7 mouse cellular contexts compared by ENCODE assay signal in genomic region chr14:118473831-118474193, GRCm38 (mm10).
A peak's percentile ranks its signal among the peaks of the same experiment; 100 is the strongest.
DNase-seq lines count a peak whose midpoint lies in the region; ATAC-seq and TF ChIP-seq lines count a peak whose summit lies in the region.

No protein-coding gene starts in this region.

- under 1% methylated on average over 37 of the region's 37 CpGs for WGBS in forebrain, embryonic 10.5 days
- under 1% methylated on average over 31 of the region's 37 CpGs for WGBS in hindbrain, embryonic 15.5 days
- WGBS in liver, embryonic 12.5 days (ENCODE audit: insufficient replicate concordance), result under 1% methylated on average over 34 of the region's 37 CpGs
- under 1% methylated on average over 37 of the region's 37 CpGs for WGBS in olfactory bulb, adult 2 months

- H3K4me2 ChIP-seq in hindbrain, embryonic 15.5 days, result peak overlapping the region; percentile 90
- peak overlapping the region; percentile 69 for H3K4me2 ChIP-seq in liver, embryonic 12.5 days

- H3K27me3 ChIP-seq in forebrain, embryonic 10.5 days (ENCODE audit: poor library complexity, severe bottlenecking), result peaks cover 48% of the 10 kb centered on the region
- H3K27me3 ChIP-seq in hindbrain, embryonic 15.5 days, result peaks cover 19% of the 10 kb centered on the region
- peaks cover 43% of the 10 kb centered on the region for H3K27me3 ChIP-seq in liver, embryonic 12.5 days (replicated peaks)

- DNase-seq in thymus, postnatal 0 days (ENCODE audit: low spot score), result peak; percentile 11
- no peak for DNase-seq in thymus, postnatal 25 days
- DNase-seq in forebrain, embryonic 10.5 days (ENCODE audit: extremely low spot score, low spot score), result peak; percentile 76
- no peak for DNase-seq in gastrocnemius, postnatal 25 days

- no peak for TF ChIP-seq CTCF in olfactory bulb, adult 2 months (IDR thresholded peaks at IDR 0.05; ENCODE audit: insufficient read depth, low read depth, low read length)

- H3K36me3 ChIP-seq in forebrain, embryonic 10.5 days (replicated peaks), result no peaks in the 10 kb centered on the region
- no peaks in the 10 kb centered on the region for H3K36me3 ChIP-seq in hindbrain, embryonic 15.5 days
- no peaks in the 10 kb centered on the region for H3K36me3 ChIP-seq in liver, embryonic 12.5 days

- peak overlapping the region; percentile 84 for H3K27ac ChIP-seq in forebrain, embryonic 10.5 days
- H3K27ac ChIP-seq in hindbrain, embryonic 15.5 days (replicated peaks), result no peak overlapping the region
- no peak overlapping the region for H3K27ac ChIP-seq in liver, embryonic 12.5 days
- no peak overlapping the region for H3K27ac ChIP-seq in olfactory bulb, adult 2 months (ENCODE audit: insufficient read depth, low read depth, low read length)

- peak overlapping the region; percentile 65 for H3K4me3 ChIP-seq in forebrain, embryonic 10.5 days
- H3K4me3 ChIP-seq in hindbrain, embryonic 15.5 days, result peak overlapping the region; percentile 46
- H3K4me3 ChIP-seq in liver, embryonic 12.5 days, result peak overlapping the region; percentile 40
- peak overlapping the region; percentile 42 for H3K4me3 ChIP-seq in olfactory bulb, adult 2 months (ENCODE audit: insufficient read depth, low read depth, low read length)

- no peak for TF ChIP-seq POLR2A in olfactory bulb, adult 2 months (IDR thresholded peaks at IDR 0.05; ENCODE audit: insufficient read depth, low read depth, low read length)

- H3K9ac ChIP-seq in hindbrain, embryonic 15.5 days, result peak overlapping the region; percentile 26
- H3K9ac ChIP-seq in liver, embryonic 12.5 days, result no peak overlapping the region

- H3K9me3 ChIP-seq in forebrain, embryonic 10.5 days, result peaks cover 4% of the 10 kb centered on the region; the same call in 1 of the 2 replicates
- H3K9me3 ChIP-seq in hindbrain, embryonic 15.5 days, result no peaks in the 10 kb centered on the region
- H3K9me3 ChIP-seq in liver, embryonic 12.5 days (replicated peaks), result no peaks in the 10 kb centered on the region

- peaks cover 28% of the 10 kb centered on the region for H3K4me1 ChIP-seq in forebrain, embryonic 10.5 days
- peaks cover 16% of the 10 kb centered on the region; the same call in 1 of the 2 replicates for H3K4me1 ChIP-seq in hindbrain, embryonic 15.5 days (replicated peaks)
- H3K4me1 ChIP-seq in liver, embryonic 12.5 days, result peaks cover 7% of the 10 kb centered on the region
- peaks cover 6% of the 10 kb centered on the region; the same call in 1 of the 2 replicates for H3K4me1 ChIP-seq in olfactory bulb, adult 2 months (ENCODE audit: control insufficient read depth, insufficient read depth, low read length)

- peak; percentile 76 for ATAC-seq in hindbrain, embryonic 15.5 days (ENCODE audit: low FRiP score, low read depth)
- no peak for ATAC-seq in liver, embryonic 12.5 days

Comparison
In these comparisons a context has a peak if more than half of its experiments do, and no peak if none do; other contexts are left out.
1. DNase-seq: peak in thymus, postnatal 0 days (single experiment) and forebrain, embryonic 10.5 days (single experiment); none in thymus, postnatal 25 days (single experiment) and gastrocnemius, postnatal 25 days (single experiment).
2. Peak in every context shown above with its lines, with median percentiles within 50 percentile points of each other: H3K4me3 ChIP-seq.